Mouse (Mus musculus) adrenal gland, postnatal 14 days (tissue): ENCODE measurements around the gene Ocel1. TPM values are rescaled to one million over a fixed set of nuclear protein-coding genes. Genes with fewer than 3 reads are reported as not detected.
"Not testable (repeated sequence)": the region's sequence is repeated elsewhere in the genome, so short reads cannot be mapped to it uniquely, and the experiment has no call there.

Experiments
- DNase-seq: peaks from one replicate; pipeline ENCODE4 v3.0.0; 2021; ENCODE audit warnings: mixed read lengths
- long read RNA-seq, 2 experiments: library from polyadenylated mRNA; stranded (forward); transcript quantifications; one replicate each; pipeline ENCODE4 v2.0.0; 2021
- total RNA-seq: library from RNA; stranded (reverse); gene quantifications from 2 replicates; pipeline ENCODE4 v1.2.3, GENCODE M21; 2021

Ocel1 gene
- 17.4 and 17.9 TPM in 2 replicates for total RNA-seq
- long read RNA-seq, experiment 1, transcript Ocel1-201 (4 exons, 1,611 nt) = major isoform, 15 of 30 reads
- long read RNA-seq, experiment 1, transcript Ocel1-202 (3 exons, 2,179 nt) = minor isoform, 11 of 30 reads
- long read RNA-seq, experiment 1, partial matches to known transcripts = 2 of 30 reads
- long read RNA-seq, experiment 1, other reads (novel, unspliced or antisense) = 2 of 30 reads
- long read RNA-seq, experiment 2, transcript Ocel1-201 (4 exons, 1,611 nt) = major isoform, 16 of 26 reads
- long read RNA-seq, experiment 2, transcript Ocel1-202 (3 exons, 2,179 nt) = minor isoform, 7 of 26 reads
- long read RNA-seq, experiment 2, partial matches to known transcripts = 0 of 26 reads
- long read RNA-seq, experiment 2, other reads (novel, unspliced or antisense) = 3 of 26 reads

DNA sequence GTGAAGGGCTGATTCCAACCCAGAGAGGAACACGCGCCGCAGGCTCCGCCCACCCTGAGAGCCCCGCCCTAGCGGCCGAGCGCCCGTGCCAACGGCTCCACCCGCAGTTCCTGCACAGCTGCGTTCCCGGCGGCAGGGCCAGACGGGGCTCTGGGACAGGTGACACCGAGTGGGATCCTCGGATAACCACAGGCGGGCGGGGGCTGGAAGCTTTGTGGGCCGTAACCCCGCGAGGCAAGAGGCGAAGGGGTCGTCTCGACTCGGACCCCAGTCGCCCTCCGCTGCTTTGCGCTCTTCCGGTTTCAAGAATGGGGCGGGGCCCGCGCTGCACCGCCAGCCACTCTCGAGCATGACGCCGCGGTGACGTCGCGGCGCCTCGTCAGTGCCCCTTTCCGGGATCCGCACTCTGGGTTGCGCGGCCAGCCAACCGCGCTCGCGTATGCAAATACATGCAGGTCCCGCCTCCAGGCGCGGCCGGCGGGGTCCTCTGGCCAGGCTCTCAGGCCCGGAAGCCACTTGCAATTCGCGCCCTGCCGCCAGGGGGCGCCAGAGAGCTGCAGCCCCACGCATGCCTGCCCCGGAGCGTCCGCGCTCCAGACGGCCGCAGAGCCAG, at the start of gene Ocel1:
Gene Ocel1, plus strand, starts transcription at position 63 of the 613 bp plus-strand sequence.
- DNase-seq = peak; percentile 98

DNA sequence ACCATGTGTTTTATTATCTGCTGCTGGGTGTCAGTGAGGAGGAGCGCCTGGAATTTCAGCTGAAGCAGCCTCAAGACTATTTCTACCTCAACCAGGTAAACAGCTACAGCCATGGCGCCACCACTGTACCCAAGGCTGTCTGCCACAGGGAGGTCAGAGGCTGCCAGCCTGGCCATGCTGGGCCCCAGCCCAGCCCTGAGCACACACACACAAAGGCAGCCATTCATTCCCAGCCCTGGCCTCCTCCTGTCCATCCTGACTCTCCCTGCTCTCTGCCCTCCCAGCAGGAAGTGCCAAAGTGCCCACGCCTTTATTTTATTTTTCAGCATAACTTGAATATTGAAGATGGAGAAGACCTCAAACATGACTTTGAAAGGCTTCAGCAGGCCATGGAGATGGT, 48.2 kb upstream of the Ocel1 start:
- no peak for DNase-seq

DNA sequence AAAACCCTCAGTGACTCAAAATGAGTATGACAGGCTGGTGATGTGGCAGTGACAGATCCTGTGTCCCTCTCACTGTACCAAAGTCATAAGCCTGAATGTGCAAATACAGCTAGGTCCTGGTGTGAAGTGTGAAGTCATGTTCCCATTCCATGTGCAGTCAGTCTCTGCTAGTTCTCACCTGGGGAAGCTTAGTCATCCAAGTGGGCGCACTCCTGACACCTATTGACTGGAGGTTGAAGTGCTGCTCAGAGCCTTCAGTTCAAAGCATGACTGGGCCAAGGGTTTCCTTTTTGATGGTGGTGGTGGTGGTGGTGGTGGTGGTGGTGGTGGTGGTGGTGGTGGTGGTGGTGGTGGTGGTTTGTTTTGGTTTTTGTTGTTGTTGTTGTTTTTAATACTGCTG, 46.2 kb upstream of the Ocel1 start:
- no peak for DNase-seq

DNA sequence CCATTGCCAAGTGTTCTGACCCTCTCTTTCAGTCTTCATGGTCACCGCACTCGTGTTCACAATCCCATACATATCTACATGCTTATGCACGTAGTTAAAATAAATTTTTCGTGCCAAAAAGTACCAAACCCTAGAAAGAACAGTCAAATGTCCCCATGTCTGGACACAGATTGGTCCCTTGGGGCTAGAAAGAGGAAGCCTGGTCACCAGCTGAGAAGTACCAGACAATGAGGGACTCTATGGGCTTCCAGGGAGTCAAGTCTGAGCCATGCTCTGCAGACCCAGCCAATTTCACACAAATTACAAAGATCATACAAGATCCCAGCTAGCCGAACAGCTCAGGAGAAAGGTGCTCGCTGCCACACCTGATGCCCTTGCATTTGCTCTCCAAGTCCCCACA, 33.3 kb upstream of the Ocel1 start:
- DNase-seq = not testable (repeated sequence)

DNA sequence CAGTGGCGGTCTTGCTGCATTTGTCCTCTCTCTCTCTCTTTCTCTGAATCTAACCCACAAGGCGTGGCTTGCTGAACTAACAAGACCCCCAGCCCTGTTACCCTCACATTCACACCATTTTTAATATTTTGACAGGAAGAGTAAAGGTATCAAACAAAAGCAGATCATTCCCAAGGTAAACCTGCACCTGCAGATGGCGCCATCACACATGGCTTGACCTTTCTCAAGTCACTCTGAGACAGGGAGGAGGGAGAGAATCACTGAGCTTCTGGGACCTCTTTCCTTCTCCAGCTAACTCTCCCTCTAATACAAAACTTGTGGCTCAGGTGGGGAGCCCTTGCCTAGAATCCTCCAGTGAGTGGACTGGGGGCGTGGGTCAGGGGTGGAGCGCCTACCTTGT, 30.5 kb upstream of the Ocel1 start:
- peak; percentile 68 for DNase-seq

DNA sequence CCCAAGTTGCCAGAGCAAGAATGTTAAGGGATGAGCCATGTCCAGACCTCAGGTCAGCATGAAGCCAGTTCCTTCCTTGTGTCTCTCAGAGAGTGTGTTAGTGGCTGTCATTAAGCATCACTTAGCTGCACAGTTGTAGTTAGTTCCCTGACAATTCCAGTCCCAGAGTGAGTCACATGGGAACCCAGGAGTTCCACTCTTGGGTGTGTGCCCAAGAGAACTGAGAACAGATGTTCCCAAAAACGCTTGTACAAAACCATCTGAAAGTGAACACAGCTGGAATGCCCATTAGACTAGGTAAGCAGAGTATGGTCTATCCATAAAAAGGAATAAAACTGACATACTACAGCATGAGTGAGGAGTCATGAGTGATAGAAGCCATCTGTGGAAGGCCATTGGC, 24.5 kb upstream of the Ocel1 start:
- DNase-seq = no peak

DNA sequence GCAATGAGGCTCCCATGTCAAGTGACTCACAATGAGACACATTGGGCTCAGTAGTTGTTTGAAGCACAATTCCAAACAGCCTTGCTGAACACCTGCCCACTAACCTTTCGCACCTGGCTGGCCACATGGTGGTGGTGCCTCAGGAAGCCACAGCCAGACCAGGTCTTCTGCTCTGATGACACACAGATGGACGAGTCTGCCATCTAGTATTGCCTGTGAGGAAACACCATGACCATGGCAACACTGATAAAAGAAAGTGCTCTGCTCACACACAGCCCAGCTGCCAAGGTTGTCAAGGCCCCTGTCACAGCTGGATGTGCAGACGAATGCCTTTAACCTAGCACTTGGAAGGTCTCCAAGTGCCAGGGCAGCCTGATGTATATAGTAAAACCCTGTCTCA, 20.0 kb upstream of the Ocel1 start:
- peak; percentile 54 for DNase-seq

DNA sequence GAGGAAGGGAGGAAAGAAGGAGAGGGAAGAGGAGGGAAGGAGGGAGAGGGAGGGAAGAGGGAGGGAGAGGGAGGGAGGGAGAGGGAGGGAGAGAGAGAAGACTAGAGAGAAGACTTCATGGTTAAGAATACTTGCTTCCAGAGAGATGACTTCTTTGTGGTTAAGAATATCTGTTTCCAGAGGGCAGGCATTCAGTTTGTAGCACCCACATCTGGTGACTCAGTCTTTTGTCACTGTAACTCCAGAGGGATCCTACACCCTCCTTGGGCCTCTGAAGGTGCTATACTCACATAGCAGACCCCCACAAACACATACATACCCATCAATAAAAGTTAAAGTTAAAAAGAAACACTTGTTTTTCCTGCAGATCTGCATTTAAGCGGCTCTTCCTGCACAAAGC, 19.6 kb upstream of the Ocel1 start:
- DNase-seq = no peak

DNA sequence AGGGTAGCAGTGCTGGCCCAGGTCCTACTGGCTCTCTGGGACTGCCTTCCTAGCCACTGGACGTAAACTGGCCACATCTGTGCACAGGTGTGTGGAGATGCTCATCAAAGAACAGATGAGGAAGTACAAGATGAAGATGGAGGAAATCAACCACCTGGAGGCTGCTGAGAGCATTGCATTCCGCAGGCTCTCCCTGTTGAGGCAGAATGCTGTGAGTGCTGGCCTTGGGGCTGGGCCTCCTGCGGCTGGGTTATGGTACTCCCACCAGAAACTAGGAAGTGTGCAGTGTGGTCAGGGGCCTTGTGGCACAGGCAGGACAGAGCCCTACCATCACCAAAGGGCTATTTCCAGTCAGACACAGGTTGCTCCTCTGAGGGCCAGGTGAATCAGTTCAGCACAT, 13.1 kb upstream of the Ocel1 start:
- DNase-seq = no peak

DNA sequence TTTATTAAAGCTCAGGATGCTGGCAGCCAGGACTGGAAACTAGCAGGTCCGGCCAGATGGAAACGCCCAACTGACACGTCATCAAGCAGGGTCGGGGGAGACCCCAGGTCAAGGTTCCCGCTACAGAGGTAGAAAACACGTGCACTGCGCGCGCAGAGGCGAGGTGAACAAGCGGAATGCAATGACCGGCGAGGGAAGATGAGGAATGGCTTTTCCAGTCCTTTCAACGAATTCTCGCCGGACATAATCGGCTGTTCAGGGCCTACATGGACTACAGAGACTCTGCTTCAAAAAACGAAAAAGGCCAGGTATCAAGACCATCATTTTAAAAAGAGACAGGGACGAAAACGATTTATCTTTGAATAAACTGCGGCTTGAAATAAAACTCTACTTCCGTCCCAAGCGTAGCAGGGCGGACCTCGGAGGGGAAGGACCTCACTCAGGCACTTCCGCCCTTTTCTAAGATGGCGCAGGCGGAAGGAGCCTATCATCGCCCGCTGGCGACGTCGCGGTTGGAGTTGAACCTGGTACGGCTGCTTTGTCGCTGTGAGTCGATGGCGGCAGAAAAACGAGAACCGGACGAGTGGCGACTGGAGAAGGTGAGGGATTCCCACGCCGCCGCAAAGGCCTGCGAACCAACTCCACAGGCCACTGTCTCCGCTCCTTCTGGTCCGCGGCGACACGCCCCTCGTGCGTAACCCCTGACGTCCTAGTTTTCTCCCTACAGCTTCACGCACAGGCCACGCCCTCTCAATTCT, 4.1 kb upstream of the Ocel1 start, which contains the start of gene Use1:
Gene Use1, plus strand, starts transcription at position 78 of the 758 bp plus-strand sequence.
- DNase-seq = peak; percentile 93

DNA sequence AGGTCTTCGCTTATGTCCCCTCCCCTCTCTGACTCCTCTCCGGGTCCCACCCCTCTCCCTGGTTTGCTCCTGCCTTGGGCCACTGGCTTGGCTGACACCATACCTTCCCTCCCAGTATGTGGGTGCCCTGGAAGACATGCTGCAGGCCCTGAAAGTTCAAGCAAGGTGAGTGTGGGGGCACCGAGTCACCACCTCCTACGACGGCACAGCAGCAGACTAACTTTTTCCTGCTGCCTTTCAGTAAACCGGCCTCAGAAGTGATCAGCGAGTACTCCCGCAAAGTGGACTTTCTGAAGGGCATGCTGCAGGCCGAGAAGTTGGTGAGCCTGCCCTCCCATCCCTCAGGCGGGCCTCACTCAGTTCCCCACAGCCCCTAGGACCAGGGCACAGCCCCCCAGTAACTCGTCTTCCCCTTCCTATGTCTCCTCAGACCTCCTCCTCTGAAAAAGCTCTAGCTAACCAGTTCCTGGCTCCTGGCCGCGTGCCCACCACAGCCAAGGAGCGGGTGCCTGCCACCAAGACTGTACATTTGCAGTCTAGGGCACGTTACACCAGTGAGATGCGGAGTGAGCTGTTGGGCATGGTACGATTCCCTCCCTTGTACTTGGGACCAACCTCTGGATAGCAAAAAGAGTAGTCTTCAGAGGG, 3.4 kb upstream of the Ocel1 start:
- DNase-seq = peak; percentile 45

DNA sequence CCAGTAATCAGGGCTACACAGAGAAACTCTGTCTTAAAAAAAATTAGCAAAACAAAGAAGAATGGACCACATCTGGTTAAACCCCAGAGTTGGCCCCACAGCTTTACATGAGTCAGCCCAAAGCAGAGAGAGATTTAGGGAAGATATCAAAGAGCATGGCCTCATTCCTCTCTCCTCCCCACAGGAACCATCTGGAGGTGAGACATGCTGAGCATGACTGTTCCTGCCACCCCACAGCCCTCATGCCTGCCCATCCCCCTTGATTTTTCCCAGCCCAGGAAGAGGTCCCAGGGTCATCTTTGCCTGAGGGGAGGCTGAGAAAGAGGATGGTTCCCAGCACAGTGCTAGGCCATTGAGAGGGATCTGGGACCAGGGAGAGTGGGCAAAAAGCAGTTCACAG, 2.7 kb upstream of the Ocel1 start:
- peak; percentile 51 for DNase-seq

DNA sequence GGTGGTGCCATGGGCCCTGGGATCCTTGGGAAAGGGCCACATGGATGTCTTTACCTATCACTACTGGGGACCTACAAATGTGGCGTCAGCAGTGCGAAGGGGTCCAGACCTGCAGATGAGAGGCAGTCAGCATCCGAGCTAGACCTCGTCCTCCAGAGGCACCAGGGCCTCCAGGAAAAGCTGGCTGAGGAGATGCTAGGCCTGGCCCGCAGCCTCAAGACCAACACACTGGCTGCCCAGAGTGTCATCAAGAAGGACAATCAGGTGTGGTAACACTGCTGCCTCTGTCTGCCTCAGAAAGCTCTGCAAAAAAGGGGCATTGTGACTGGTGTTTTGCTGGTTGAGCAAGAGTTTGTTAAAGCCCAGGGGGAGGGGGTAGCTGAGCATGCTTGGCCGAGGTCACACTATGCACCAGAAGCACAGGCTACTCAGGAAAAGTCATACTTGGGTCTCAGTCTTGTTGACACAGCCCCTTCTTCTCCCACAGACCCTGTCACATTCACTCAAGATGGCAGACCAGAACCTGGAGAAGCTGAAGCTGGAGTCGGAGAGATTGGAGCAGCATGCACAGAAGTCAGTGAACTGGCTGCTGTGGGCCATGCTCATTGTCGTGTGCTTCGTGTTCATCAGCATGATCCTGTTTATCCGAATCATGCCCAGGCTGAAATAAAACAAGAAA, 1.9 kb upstream of the Ocel1 start:
- DNase-seq = no peak

DNA sequence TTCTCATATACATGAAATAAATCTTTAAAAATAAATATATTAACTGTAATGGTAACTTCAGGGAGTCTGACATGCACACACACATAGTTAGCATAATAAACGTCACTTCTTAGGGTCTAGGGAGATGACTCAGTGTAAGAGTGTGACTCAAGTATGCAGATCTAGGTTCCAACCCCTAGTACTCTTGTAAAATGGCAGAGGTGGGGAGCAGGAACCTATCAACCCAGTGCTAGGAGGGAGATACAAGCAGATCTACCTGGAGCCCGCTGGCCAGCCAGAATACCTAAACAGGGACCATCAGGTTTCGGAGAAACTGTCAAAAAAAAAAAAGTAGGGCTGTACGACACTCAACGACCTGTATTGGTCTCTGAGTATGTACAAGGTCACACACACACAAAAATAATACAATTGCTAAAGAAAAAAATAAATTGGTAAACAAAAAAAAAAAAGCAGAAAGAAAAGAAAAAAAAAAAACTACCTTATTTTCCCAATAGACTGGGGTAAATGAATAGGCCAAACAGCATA, 325 bp upstream of the Ocel1 start:
- DNase-seq = no peak

DNA sequence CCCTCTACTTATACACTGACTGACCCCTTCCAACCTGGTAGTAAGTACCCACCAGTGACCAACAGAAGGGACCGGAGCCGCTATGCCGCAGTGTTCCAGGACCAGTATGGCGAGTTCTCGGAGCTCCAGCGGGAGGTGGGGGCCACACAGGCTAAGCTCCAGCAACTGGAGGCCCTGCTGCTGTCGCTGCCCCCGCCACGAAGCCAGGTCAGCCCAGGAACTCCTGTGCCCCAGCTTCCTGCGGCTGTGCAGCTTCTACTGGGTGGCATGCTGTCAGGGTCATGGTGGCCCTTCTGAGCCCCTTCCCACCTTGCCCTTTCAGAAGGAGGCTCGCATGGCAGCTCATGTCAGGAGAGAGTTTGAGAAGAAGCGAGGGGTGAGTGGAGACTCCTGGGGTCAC, 1.3 kb downstream of the Ocel1 start:
- no peak for DNase-seq

DNA sequence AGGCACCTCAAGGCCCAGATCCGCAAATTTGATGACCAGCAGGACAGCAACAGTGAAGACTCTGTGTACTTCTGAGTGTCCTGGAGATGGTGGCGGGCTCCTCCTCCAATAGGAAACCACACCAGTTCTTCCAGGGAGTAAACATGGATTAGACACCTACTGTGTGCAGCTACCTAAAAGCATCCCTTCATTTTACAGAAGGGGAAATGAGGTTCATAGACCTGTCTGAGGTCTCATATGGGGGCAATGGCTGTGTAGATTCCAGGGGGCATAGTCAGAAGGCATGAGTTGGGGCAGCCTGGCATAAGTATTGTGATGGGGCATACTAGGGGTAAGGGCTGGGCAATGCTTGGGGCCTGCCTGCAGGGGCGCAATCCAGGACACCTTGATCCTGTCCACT, 1.9 kb downstream of the Ocel1 start:
- DNase-seq = no peak

DNA sequence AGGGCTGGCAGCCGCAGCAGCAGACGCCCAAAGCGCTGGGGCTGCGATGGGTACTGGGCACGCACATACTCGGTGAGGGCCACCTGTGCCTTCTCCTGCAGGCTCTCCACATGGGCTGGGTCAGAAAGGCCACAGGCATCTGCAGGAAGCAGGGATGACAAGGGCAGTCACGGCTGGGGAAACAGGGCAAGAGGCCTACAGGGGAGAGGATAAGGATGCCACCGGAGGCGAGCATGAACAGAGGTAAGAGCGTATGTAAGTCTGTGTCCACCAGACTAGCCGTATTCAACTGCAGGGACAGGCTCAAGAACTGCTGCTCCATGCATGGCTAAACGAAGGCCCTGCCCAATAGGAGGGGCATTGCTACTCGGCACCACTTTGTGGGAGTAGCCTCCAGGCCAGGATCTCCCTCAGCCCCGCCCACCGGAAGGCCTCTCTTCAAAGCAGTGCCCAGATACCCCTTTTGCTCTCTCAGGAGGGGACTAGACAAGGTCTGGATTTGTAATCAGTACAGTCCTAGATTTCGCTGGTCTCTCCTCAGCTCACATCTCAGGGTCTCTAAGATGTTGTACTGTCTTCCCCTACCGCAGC, 3.6 kb downstream of the Ocel1 start:
- DNase-seq = peak; percentile 44

DNA sequence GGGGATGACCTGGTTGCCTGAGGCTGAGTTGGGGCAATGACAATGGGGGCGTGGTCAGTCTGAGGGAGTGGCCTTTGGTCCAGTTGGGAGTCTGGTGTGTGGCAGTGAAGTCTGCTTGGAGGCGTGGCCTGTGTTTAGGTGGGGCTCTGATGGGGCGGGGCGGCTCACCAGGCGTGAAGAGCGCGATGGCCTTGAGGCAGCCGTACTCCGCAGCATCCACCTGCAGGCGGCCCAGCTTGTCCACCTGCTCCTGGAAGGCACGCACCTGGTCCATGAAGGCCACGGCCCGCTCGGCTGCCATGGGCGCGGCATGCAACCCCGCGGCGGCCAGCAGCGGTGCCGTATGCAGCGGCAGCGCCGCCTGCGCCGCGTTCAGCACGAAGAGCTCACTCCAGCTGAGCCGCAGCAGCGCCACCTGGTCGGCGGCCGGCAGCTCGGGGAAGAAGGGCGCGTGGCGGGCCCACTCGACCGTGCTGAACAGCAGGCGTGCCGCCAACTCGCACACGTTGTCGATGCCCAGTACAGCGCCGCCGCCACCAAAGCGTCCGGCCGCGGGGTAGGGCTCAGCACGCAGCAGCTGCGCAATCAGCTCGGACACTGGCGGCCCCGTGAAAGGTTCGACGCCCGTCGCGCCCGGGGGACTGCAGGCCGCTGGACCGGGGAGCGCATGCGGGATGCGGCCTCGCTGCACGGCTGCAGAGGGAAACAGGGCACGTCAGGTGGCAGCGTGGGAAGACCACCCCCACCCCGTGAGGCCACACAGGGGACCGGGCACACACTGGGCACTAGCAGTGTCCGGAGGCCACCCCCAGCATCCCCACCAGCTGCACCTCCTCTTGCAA, 4.7 kb downstream of the Ocel1 start:
- peak; percentile 86 for DNase-seq

DNA sequence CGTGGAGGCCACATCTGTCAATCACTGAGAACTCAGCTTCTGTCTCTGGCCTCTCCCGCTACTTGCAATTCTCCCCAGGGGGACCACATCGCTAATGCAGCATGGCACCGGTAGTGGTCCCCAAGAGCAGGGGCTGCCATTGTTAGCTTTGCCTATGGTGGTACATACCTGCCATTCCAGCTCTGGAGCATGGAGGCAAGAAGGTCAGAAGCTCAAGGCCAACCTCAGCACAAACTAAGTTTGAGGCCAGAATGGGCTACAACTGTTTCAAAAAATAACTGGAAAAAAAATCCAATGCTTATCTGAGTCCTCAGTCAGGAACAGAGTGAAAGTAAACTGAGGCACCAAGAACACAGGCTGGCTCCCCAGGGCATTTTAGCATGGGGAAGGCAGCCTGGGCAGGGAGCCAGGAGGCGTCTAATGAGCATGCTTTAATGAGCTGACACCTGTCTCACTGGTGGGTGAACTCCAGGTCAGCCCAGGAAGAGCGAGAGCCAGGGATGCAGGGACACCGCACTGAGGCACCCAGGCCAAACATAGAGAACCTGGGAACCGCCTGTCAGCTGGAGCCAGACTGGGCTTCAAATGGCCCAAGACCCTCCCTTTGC, 5.4 kb downstream of the Ocel1 start:
- DNase-seq = no peak

DNA sequence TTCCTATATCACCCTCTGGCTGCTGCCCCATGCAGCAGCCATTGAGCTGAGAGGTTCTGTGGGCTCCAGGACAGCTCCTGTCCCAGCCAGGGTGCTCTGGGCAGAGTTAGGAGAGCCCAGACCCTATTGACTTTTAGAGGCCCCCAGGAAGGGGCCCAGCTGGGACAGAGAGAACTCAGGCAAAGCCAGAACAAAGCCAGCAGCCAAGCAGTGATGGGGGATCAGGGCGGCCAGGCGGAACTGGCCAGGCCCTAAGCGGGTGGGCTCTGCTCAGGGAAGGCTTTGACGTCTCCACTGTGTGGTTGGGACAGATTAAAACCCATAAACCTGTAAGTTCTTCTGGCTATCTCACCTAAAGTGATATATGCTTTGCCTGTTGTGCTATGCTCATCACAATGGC, 7.9 kb downstream of the Ocel1 start:
- no peak for DNase-seq
